Mouse (Mus musculus): ENCODE data around the gene Rai1. TPM values are rescaled to one million over a fixed set of nuclear protein-coding genes. Genes with fewer than 3 reads are reported as not detected.

The Rai1 gene
- polyA plus RNA-seq, 1 experiment from 2014 or later, result 36.0 TPM

DNA sequence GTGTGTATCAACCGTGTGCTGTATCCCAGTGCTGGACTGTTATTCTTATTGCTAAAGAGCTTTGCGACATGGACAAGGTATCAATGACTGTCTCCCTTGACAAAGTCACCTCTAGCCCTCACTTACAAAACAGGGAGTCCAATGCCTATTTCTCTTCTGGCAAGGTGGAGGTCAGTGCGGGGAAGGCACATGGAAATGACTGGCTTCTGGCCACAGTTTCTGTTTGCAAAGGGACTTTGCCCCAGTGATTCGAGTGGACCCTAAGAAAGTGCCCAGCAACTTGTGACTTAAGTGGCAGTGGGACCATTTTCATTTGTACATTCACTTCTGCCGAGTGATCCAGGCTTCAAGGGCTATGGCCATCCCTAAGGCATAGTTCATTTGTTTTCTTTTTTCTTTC is 5.6 kb downstream of the Rai1 start:
- Histone ChIP-seq H3K4me2 (ENCODE audit: low read depth, severe bottlenecking) (no peak overlapping the region), H3K4me3 (ENCODE audit: low read depth, low read length) (no peak overlapping the region), H3K36me3 (ENCODE audit: control insufficient read depth, insufficient read depth, low read length) (no peaks in the 10 kb centered on the region), H3K27me3 (ENCODE audit: control insufficient read depth, insufficient read depth, low read length) (no peaks in the 10 kb centered on the region), H3K27ac (replicated peaks; ENCODE audit: low read depth, low read length) (no peak overlapping the region), H3K9me3 (ENCODE audit: control insufficient read depth, low read length) (no peaks in the 10 kb centered on the region), H3K9ac (ENCODE audit: low read length) (no peak overlapping the region), H3K4me1 (ENCODE audit: control insufficient read depth, insufficient read depth, low read length) (peaks cover 66% of the 10 kb centered on the region)
- WGBS, result 79% methylated on average over 5 of the region's 5 CpGs
- ATAC-seq (ENCODE audit: insufficient number of reproducible peaks, low FRiP score, low TSS enrichment, low read depth), result no peak
- no peak for DNase-seq (ENCODE audit: low spot score)

DNA sequence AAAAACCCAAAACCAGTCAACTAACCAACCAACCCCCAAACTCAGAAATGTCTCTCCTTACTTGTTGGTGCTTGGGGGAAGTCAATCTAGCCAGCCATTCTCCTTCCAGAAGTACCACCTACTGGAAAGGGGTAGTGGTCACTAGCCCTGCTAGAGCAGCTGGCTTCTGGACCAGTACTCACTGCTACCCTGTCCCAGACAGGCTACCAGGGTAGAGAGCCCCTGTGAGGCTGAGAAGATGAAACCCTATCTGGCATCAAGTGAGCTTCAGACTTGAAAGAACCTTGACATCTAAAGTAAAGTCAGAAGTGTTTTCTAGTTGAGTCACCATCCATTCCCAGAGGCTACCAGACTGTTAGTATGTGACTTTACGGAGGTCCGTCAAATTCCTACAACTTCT is 6.8 kb downstream of the Rai1 start:
- Histone ChIP-seq H3K4me3 (ENCODE audit: low read depth, low read length) (no peak overlapping the region), H3K27me3 (ENCODE audit: control insufficient read depth, insufficient read depth, low read length) (no peaks in the 10 kb centered on the region), H3K27ac (replicated peaks; ENCODE audit: low read depth, low read length) (no peak overlapping the region), H3K4me2 (ENCODE audit: low read depth, severe bottlenecking) (no peak overlapping the region), H3K9me3 (ENCODE audit: control insufficient read depth, low read length) (no peaks in the 10 kb centered on the region), H3K36me3 (ENCODE audit: control insufficient read depth, insufficient read depth, low read length) (no peaks in the 10 kb centered on the region), H3K4me1 (ENCODE audit: control insufficient read depth, insufficient read depth, low read length) (peaks cover 73% of the 10 kb centered on the region), H3K9ac (ENCODE audit: low read length) (no peak overlapping the region)
- WGBS, result 89% methylated on average over 2 of the region's 2 CpGs
- DNase-seq (ENCODE audit: low spot score) (no peak), ATAC-seq (ENCODE audit: insufficient number of reproducible peaks, low FRiP score, low TSS enrichment, low read depth) (no peak)

GRCm38 (mm10) chr11:60113624-60114023 is 8.8 kb downstream of the Rai1 start:
- no peaks in the 10 kb centered on the region for H3K9me3 ChIP-seq (ENCODE audit: control insufficient read depth, low read length)
- ATAC-seq (ENCODE audit: insufficient number of reproducible peaks, low FRiP score, low TSS enrichment, low read depth) (no peak), DNase-seq (ENCODE audit: low spot score) (peak; percentile 50)
- H3K4me1 ChIP-seq (ENCODE audit: control insufficient read depth, insufficient read depth, low read length), result peaks cover 56% of the 10 kb centered on the region
- WGBS, result 2% methylated on average over 4 of the region's 4 CpGs
- H3K27me3 ChIP-seq (ENCODE audit: control insufficient read depth, insufficient read depth, low read length), result no peaks in the 10 kb centered on the region
- H3K36me3 ChIP-seq (ENCODE audit: control insufficient read depth, insufficient read depth, low read length), result no peaks in the 10 kb centered on the region
- peak overlapping the region; percentile 32; the same call in 1 of the 2 replicates for H3K4me3 ChIP-seq (ENCODE audit: low read depth, low read length)
- H3K9ac ChIP-seq (ENCODE audit: low read length), result no peak overlapping the region; the same call in 1 of the 2 replicates
- peak overlapping the region; percentile 96 for H3K27ac ChIP-seq (replicated peaks; ENCODE audit: low read depth, low read length)
- peak overlapping the region; percentile 66; the same call in 1 of the 2 replicates for H3K4me2 ChIP-seq (ENCODE audit: low read depth, severe bottlenecking)

GRCm38 (mm10) chr11:60114296-60115023 is 9.6 kb downstream of the Rai1 start:
- WGBS, result 2% methylated on average over 21 of the region's 21 CpGs
- no peaks in the 10 kb centered on the region for H3K27me3 ChIP-seq (ENCODE audit: control insufficient read depth, insufficient read depth, low read length)
- DNase-seq (ENCODE audit: low spot score) (peak; percentile 74), ATAC-seq (ENCODE audit: insufficient number of reproducible peaks, low FRiP score, low TSS enrichment, low read depth) (peak; percentile 58)
- peaks cover 50% of the 10 kb centered on the region for H3K4me1 ChIP-seq (ENCODE audit: control insufficient read depth, insufficient read depth, low read length)
- H3K4me3 ChIP-seq (ENCODE audit: low read depth, low read length), result peak overlapping the region; percentile 32
- peak overlapping the region; percentile 96 for H3K27ac ChIP-seq (replicated peaks; ENCODE audit: low read depth, low read length)
- no peaks in the 10 kb centered on the region for H3K9me3 ChIP-seq (ENCODE audit: control insufficient read depth, low read length)
- peak overlapping the region; percentile 51 for H3K9ac ChIP-seq (ENCODE audit: low read length)
- H3K4me2 ChIP-seq (ENCODE audit: low read depth, severe bottlenecking), result peak overlapping the region; percentile 66
- H3K36me3 ChIP-seq (ENCODE audit: control insufficient read depth, insufficient read depth, low read length), result no peaks in the 10 kb centered on the region

DNA sequence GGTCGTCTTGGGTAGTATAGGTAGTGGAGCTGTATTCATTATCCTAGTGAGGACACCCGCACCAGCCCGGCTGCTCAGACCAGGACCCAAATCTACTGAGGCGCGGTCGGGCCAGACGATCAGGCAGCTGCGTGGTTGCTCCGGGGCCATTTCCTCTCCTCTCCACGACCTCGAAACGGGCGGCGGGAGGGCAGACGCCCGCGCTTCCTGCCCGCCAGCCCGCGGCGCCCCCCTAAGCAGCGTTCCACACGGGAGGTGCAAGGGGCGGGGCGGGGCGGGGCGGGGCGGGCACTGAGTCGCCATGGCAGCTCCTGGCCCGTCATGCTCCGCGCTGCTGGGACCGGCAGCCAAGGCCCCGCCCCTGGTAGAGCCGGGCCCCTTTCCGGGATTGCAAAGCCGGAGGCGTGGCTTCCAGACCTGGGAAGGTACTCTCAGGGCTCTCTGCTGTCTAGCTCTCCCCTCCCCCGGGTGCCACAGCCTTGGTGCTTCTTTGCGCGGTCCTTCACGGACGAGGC is 10.3 kb downstream of the Rai1 start:
- Histone ChIP-seq H3K4me3 (ENCODE audit: low read depth, low read length) (peak overlapping the region; percentile 32), H3K36me3 (ENCODE audit: control insufficient read depth, insufficient read depth, low read length) (no peaks in the 10 kb centered on the region), H3K27me3 (ENCODE audit: control insufficient read depth, insufficient read depth, low read length) (no peaks in the 10 kb centered on the region), H3K4me2 (ENCODE audit: low read depth, severe bottlenecking) (peak overlapping the region; percentile 66), H3K9me3 (ENCODE audit: control insufficient read depth, low read length) (no peaks in the 10 kb centered on the region), H3K9ac (ENCODE audit: low read length) (peak overlapping the region; percentile 51), H3K27ac (replicated peaks; ENCODE audit: low read depth, low read length) (peak overlapping the region; percentile 96), H3K4me1 (ENCODE audit: control insufficient read depth, insufficient read depth, low read length) (peaks cover 50% of the 10 kb centered on the region)
- ATAC-seq (ENCODE audit: insufficient number of reproducible peaks, low FRiP score, low TSS enrichment, low read depth), result peak; percentile 89
- DNase-seq (ENCODE audit: low spot score), result peak; percentile 93
- 0% methylated on average over 43 of the region's 43 CpGs for WGBS

DNA sequence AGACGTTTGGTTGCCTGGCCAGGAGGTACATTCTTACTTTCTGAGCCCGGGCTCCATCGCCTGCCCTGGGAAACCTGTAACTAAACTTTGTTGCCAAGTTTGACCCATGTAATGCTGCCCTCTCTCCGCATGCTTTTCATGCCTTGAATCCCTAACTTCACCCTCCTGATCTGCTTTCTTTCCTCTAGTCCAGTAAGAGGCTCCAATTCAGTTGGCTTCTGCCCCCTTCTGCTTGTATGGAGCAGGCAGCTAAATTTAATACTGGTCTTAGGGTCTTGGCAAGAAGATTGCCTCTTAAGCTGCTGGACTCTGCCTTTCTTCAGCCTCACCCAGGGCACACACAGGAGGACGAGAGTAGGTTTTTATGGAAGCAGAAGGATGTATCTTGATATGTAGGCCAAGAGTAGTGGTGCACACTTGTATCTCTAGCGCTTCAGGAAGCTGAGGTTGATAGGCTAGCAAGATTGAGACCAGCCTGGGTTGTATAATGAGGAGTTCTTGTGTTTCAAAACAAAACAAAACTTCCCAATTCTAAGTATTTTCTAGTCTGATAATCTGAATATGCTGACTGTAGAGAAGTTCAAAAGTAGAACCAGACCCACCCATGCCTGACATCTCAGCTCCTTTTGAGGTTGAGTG is 10.9 kb downstream of the Rai1 start:
- Histone ChIP-seq H3K27me3 (ENCODE audit: control insufficient read depth, insufficient read depth, low read length) (no peaks in the 10 kb centered on the region), H3K27ac (replicated peaks; ENCODE audit: low read depth, low read length) (peak overlapping the region; percentile 69), H3K9ac (ENCODE audit: low read length) (peak overlapping the region; percentile 48), H3K4me3 (ENCODE audit: low read depth, low read length) (peak overlapping the region; percentile 32), H3K4me1 (ENCODE audit: control insufficient read depth, insufficient read depth, low read length) (peaks cover 46% of the 10 kb centered on the region), H3K4me2 (ENCODE audit: low read depth, severe bottlenecking) (peak overlapping the region; percentile 66), H3K9me3 (ENCODE audit: control insufficient read depth, low read length) (no peaks in the 10 kb centered on the region), H3K36me3 (ENCODE audit: control insufficient read depth, insufficient read depth, low read length) (no peaks in the 10 kb centered on the region)
- no peak for DNase-seq (ENCODE audit: low spot score)
- no peak for ATAC-seq (ENCODE audit: insufficient number of reproducible peaks, low FRiP score, low TSS enrichment, low read depth)
- WGBS, result 39% methylated on average over 6 of the region's 6 CpGs

- Histone ChIP-seq H3K9me3 (ENCODE audit: control insufficient read depth, low read length) (no peaks in the 10 kb centered on the region), H3K27me3 (ENCODE audit: control insufficient read depth, insufficient read depth, low read length) (no peaks in the 10 kb centered on the region), H3K9ac (ENCODE audit: low read length) (no peak overlapping the region), H3K27ac (replicated peaks; ENCODE audit: low read depth, low read length) (no peak overlapping the region), H3K36me3 (ENCODE audit: control insufficient read depth, insufficient read depth, low read length) (no peaks in the 10 kb centered on the region), H3K4me2 (ENCODE audit: low read depth, severe bottlenecking) (no peak overlapping the region), H3K4me3 (ENCODE audit: low read depth, low read length) (no peak overlapping the region), H3K4me1 (ENCODE audit: control insufficient read depth, insufficient read depth, low read length) (peaks cover 7% of the 10 kb centered on the region)
- DNase-seq (ENCODE audit: low spot score) (no peak), ATAC-seq (ENCODE audit: insufficient number of reproducible peaks, low FRiP score, low TSS enrichment, low read depth) (no peak)
- WGBS, result 92% methylated on average over 2 of the region's 2 CpGs
These were observed 15.9 kb downstream of the Rai1 start for GRCm38 (mm10) chr11:60120586-60121262.

DNA sequence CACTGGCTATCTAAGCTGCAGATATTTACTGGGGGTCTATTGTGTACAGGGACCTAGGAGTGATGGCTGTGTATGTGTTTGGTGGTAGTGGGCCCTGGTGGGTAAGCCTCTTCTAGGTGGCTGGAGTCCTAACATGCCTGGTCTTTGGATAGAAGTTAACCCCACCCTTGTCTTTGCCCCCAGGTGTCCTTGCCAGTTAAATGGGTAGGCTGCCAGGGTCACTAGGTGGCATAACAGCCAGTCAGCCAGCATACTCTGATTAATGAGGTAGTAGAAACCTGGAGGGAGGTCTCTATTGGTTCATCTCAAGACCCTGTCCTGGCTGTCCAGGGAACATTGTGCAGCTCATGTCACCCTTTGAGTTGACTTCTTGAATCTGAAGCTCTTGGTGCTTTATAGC is 17.8 kb downstream of the Rai1 start:
- H3K4me1 ChIP-seq (ENCODE audit: control insufficient read depth, insufficient read depth, low read length), result peaks cover 19% of the 10 kb centered on the region
- H3K27ac ChIP-seq (replicated peaks; ENCODE audit: low read depth, low read length), result no peak overlapping the region
- ATAC-seq (ENCODE audit: insufficient number of reproducible peaks, low FRiP score, low TSS enrichment, low read depth) (no peak), DNase-seq (ENCODE audit: low spot score) (no peak)
- no peak overlapping the region for H3K4me2 ChIP-seq (ENCODE audit: low read depth, severe bottlenecking)
- no peak overlapping the region for H3K4me3 ChIP-seq (ENCODE audit: low read depth, low read length)
- H3K9ac ChIP-seq (ENCODE audit: low read length), result no peak overlapping the region
- no peaks in the 10 kb centered on the region for H3K27me3 ChIP-seq (ENCODE audit: control insufficient read depth, insufficient read depth, low read length)
- no peaks in the 10 kb centered on the region for H3K36me3 ChIP-seq (ENCODE audit: control insufficient read depth, insufficient read depth, low read length)
- H3K9me3 ChIP-seq (ENCODE audit: control insufficient read depth, low read length), result no peaks in the 10 kb centered on the region

Data from limb, embryonic 11.5 days (tissue).